Mouse (Mus musculus) left cerebral cortex, postnatal 36 days (tissue): ENCODE measurements at regions not wholly inside any gene's neighbourhood (a gene's known extent, or its start where the extent isn't known, plus 50 kb on each side); places are given as distances from the start of the nearest gene placed in this dataset.

Source experiments
- DNase-seq, 2 experiments: peaks; one replicate each; pipeline ENCODE4 v3.0.0; 2021 to 2022; ENCODE audit warnings: low spot score in 2 of 2, mixed read lengths in 1 of 2
- intact Hi-C: fragments of 180-260 bp; cut with DNase I; formaldehyde crosslinking; loops from one replicate; pipeline ENCODE4 v1.15.1; 2025

- no peak for DNase-seq
- intact Hi-C loops, result no loop called here
Observed at GRCm38 (mm10) chr6:106876690-106877089, 76.8 kb upstream of the Crbn start.

- intact Hi-C loops, result no loop called here
- no peak for DNase-seq
Observed at GRCm38 (mm10) chr6:106891879-106892638, 92.2 kb upstream of the Crbn start.

- intact Hi-C loops, result no loop called here
- no peak for DNase-seq
Observed at GRCm38 (mm10) chr6:106892639-106892934, 92.7 kb upstream of the Crbn start.

- intact Hi-C loops, result no loop called here
- DNase-seq, result no peak
Observed at GRCm38 (mm10) chr6:106903953-106904683, 104.2 kb upstream of the Crbn start.

- no peak for DNase-seq
- intact Hi-C loops, result no loop called here
Observed at GRCm38 (mm10) chr6:106915121-106915520, 115.2 kb upstream of the Crbn start.

- intact Hi-C loops, result no loop called here
- DNase-seq, result no peak
Observed at GRCm38 (mm10) chr6:106916683-106917289, 116.9 kb upstream of the Crbn start.

GRCm38 (mm10) chr6:106920951-106921350 is 121.1 kb upstream of the Crbn start:
- intact Hi-C loops, result no loop called here
- DNase-seq, result no peak

- intact Hi-C loops, result no loop called here
- DNase-seq, result no peak
Observed at GRCm38 (mm10) chr6:106925486-106925885, 125.6 kb upstream of the Crbn start.

- intact Hi-C loops, result no loop called here
- no peak for DNase-seq
Observed at GRCm38 (mm10) chr6:106933584-106933983, 133.7 kb upstream of the Crbn start.

GRCm38 (mm10) chr6:106946227-106946927 is 146.5 kb upstream of the Crbn start:
- DNase-seq, result no peak
- intact Hi-C loops, result no loop called here

GRCm38 (mm10) chr6:106950909-106951308 is 151.0 kb upstream of the Crbn start:
- intact Hi-C loops, result no loop called here

GRCm38 (mm10) chr6:106961320-106961719 is 161.4 kb upstream of the Crbn start:
- intact Hi-C loops, result no loop called here

More at GRCm38 (mm10) chr6:106950909-106951308, 151.0 kb upstream of the Crbn start:
- no peak for DNase-seq

GRCm38 (mm10) chr6:106964337-106964736 is 164.5 kb upstream of the Crbn start:
- no peak for DNase-seq
- intact Hi-C loops, result no loop called here

More at GRCm38 (mm10) chr6:106961320-106961719, 161.4 kb upstream of the Crbn start:
- no peak for DNase-seq

GRCm38 (mm10) chr6:106975439-106975838 is 175.6 kb upstream of the Crbn start:
- DNase-seq, result no peak
- intact Hi-C loops, result no loop called here

GRCm38 (mm10) chr6:106978721-106979120 is 178.8 kb upstream of the Crbn start:
- intact Hi-C loops, result no loop called here
- DNase-seq, result no peak

GRCm38 (mm10) chr6:106979755-106980154 is 179.9 kb upstream of the Crbn start:
- intact Hi-C loops, result no loop called here
- no peak for DNase-seq

GRCm38 (mm10) chr6:106980188-106980587 is 180.3 kb upstream of the Crbn start:
- no peak for DNase-seq
- intact Hi-C loops, result no loop called here

- intact Hi-C loops, result no loop called here
- no peak for DNase-seq
Observed at GRCm38 (mm10) chr6:106981232-106981631, 181.4 kb upstream of the Crbn start.

- no peak for DNase-seq
- intact Hi-C loops, result no loop called here
Observed at GRCm38 (mm10) chr6:106985132-106985801, 185.4 kb upstream of the Crbn start.

GRCm38 (mm10) chr6:106991586-106991985 is 191.7 kb upstream of the Crbn start:
- intact Hi-C loops, result no loop called here

More at GRCm38 (mm10) chr6:106991586-106991985, 191.7 kb upstream of the Crbn start:
- no peak for DNase-seq
